Mouse (Mus musculus): Measurements from ENCODE around the gene Ino80d. TPM values are rescaled to one million over a fixed set of nuclear protein-coding genes. Genes with fewer than 3 reads are reported as not detected.
"Not testable (repeated sequence)": the region's sequence is repeated elsewhere in the genome, so short reads cannot be mapped to it uniquely, and the experiment has no call there.

Gene Ino80d
- polyA plus RNA-seq (2015; fragmentation: Nextera tagmentation; extraction: Ambion mirVana): 7.6 and 8.7 TPM in 2 replicates

DNA sequence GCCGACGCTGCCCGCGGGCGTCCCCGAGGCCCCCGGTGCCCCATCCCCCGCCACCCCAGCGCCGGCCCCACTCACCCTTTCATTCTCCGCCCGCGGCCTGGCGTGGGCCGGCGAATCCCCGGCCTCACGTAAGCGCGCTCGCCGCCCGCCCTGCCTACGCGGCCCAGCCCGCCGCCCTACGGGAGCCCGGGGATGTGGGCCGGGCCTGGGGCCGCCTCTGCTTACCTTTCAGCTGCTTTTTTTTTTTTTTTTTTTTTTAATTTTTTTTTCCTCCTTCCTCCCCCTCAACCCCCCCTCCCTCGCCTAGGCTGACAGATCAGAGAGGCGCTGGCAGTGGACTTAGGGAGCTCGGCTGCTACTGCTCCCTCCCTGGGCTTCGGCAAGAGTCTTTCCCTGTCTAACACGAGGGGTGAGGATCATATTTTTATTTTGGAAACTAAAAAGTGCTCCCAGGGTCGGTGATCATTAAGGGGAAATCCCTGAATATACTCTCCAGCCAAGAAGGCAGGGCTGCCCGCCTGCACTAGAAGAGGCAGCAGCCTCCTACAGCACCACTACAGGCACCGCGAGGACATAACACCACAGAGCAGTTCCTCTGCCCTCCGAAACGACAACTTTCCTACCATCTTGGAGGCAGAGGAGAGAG is at the start of gene Ino80d:
TSS of gene Ino80d (minus strand) at position 532 of the 646 bp plus-strand sequence.
- Histone ChIP-seq H3K36me3 (ENCODE audit: control insufficient read depth, insufficient read depth, low read length) (0 out of 2 replicates have a peak, but pooled peaks cover 3% of the 10 kb centered on the region), H3K9ac (ENCODE audit: low read depth, low read length) (peak within 1 kb of the TSS; percentile 99), H3K4me2 (ENCODE audit: low read depth, low read length) (peak within 1 kb of the TSS; percentile 81), H3K9me3 (ENCODE audit: control insufficient read depth, low read length) (no peaks in the 10 kb centered on the region), H3K4me1 (ENCODE audit: control insufficient read depth, insufficient read depth, low read length) (peaks cover 20% of the 10 kb centered on the region), H3K27me3 (replicated peaks; ENCODE audit: control insufficient read depth, insufficient read depth, low read length) (no peaks in the 10 kb centered on the region), H3K4me3 (ENCODE audit: low read length) (peak within 1 kb of the TSS; percentile 87), H3K27ac (ENCODE audit: low read length) (peak within 1 kb of the TSS; percentile 99)
- peak; percentile 87 for ATAC-seq
- WGBS: under 1% methylated on average over 36 of the region's 42 CpGs

DNA sequence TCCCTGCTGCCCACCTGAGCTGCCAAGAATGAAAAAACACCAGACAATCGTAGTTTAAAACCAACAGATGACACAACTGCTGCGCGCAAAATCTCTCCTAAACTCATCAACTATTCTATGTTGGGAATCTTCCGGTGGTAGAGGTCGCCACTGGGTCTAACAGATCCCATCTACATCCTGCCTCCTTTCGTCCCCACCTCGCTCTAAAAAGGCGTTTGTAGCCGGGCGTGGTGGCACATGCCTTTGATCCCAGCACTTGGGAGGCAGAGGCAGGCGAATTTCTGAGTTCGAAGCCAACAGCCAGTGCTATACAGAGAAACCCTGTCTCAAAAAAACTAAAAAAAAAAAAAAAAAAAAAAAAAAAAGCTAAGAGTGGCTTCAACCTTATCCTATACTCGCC is 25.8 kb upstream of the Ino80d start:
- no peak overlapping the region for H3K4me3 ChIP-seq (ENCODE audit: low read length)
- H3K36me3 ChIP-seq (ENCODE audit: control insufficient read depth, insufficient read depth, low read length): peaks cover 9% of the 10 kb centered on the region
- no peaks in the 10 kb centered on the region for H3K9me3 ChIP-seq (ENCODE audit: control insufficient read depth, low read length)
- no peaks in the 10 kb centered on the region for H3K4me1 ChIP-seq (ENCODE audit: control insufficient read depth, insufficient read depth, low read length)
- 96% methylated on average over 13 of the region's 13 CpGs for WGBS
- no peak overlapping the region for H3K9ac ChIP-seq (ENCODE audit: low read depth, low read length)
- no peak overlapping the region for H3K27ac ChIP-seq (ENCODE audit: low read length)
- no peak overlapping the region for H3K4me2 ChIP-seq (ENCODE audit: low read depth, low read length)
- no peak for ATAC-seq
- no peaks in the 10 kb centered on the region for H3K27me3 ChIP-seq (replicated peaks; ENCODE audit: control insufficient read depth, insufficient read depth, low read length)

DNA sequence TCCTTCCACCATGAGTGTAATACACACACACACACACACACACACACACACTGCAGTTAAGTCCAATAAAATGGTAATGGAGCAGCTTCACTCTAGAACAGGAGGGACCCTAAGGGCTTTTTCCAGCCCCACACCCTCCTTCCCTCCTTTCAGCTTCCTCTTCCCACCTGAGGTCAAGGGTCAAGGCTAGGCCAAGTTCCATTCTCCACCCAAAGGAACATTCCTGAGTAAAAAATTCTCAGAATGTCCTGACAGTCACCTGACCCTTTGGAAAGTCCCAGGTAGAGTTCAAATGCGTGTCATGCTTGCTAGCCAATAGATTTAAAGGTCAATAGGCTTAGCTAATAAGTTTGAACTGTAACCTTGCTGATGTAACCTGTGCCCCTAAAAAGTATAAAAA is 24.1 kb upstream of the Ino80d start:
- H3K4me1 ChIP-seq (ENCODE audit: control insufficient read depth, insufficient read depth, low read length); H3K4me3 ChIP-seq (ENCODE audit: low read length); H3K9me3 ChIP-seq (ENCODE audit: control insufficient read depth, low read length); H3K4me2 ChIP-seq (ENCODE audit: low read depth, low read length); H3K27ac ChIP-seq (ENCODE audit: low read length); H3K36me3 ChIP-seq (ENCODE audit: control insufficient read depth, insufficient read depth, low read length); H3K9ac ChIP-seq (ENCODE audit: low read depth, low read length); ATAC-seq; H3K27me3 ChIP-seq (replicated peaks; ENCODE audit: control insufficient read depth, insufficient read depth, low read length): not testable (repeated sequence)
- WGBS: 75% methylated on average over 1 of the region's 1 CpGs

GRCm38 (mm10) chr1:63137971-63138370 is 23.5 kb upstream of the Ino80d start:
- Histone ChIP-seq H3K36me3 (ENCODE audit: control insufficient read depth, insufficient read depth, low read length) (peaks cover 9% of the 10 kb centered on the region), H3K9me3 (ENCODE audit: control insufficient read depth, low read length) (no peaks in the 10 kb centered on the region), H3K4me1 (ENCODE audit: control insufficient read depth, insufficient read depth, low read length) (no peaks in the 10 kb centered on the region), H3K4me2 (ENCODE audit: low read depth, low read length) (no peak overlapping the region), H3K27ac (ENCODE audit: low read length) (no peak overlapping the region), H3K4me3 (ENCODE audit: low read length) (no peak overlapping the region), H3K9ac (ENCODE audit: low read depth, low read length) (no peak overlapping the region), H3K27me3 (replicated peaks; ENCODE audit: control insufficient read depth, insufficient read depth, low read length) (no peaks in the 10 kb centered on the region)
- ATAC-seq: no peak
- 76% methylated on average over 2 of the region's 2 CpGs for WGBS

GRCm38 (mm10) chr1:63134530-63134929 is 20.1 kb upstream of the Ino80d start:
- Histone ChIP-seq H3K27ac (ENCODE audit: low read length) (no peak overlapping the region), H3K36me3 (ENCODE audit: control insufficient read depth, insufficient read depth, low read length) (peaks cover 4% of the 10 kb centered on the region; the same call in 1 of the 2 replicates), H3K4me3 (ENCODE audit: low read length) (no peak overlapping the region), H3K9me3 (ENCODE audit: control insufficient read depth, low read length) (no peaks in the 10 kb centered on the region), H3K27me3 (replicated peaks; ENCODE audit: control insufficient read depth, insufficient read depth, low read length) (no peaks in the 10 kb centered on the region), H3K9ac (ENCODE audit: low read depth, low read length) (no peak overlapping the region), H3K4me2 (ENCODE audit: low read depth, low read length) (no peak overlapping the region), H3K4me1 (ENCODE audit: control insufficient read depth, insufficient read depth, low read length) (peaks cover 8% of the 10 kb centered on the region)
- no peak for ATAC-seq
- WGBS: 71% methylated on average over 3 of the region's 3 CpGs

DNA sequence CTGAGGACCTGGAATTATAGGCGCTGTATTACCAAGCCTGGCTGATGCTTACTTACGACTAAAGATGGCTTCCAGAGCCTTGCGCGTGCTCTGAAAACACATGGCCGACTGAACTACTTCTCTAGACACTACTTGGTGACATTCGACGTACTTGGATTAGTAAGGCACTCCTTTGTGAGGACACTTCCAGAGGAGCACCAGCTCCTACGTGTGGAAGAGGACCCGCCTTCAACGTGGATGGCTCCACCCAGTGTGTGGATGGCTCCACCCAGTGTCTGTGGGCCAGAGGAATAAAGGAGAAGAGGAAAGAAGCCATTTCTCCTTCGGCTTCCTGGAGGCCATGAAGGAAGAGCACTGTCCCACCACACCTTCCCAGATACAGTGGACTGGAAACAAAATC is 17.3 kb upstream of the Ino80d start:
- Histone ChIP-seq H3K4me1 (ENCODE audit: control insufficient read depth, insufficient read depth, low read length) (peaks cover 10% of the 10 kb centered on the region), H3K9me3 (ENCODE audit: control insufficient read depth, low read length) (no peaks in the 10 kb centered on the region), H3K4me3 (ENCODE audit: low read length) (no peak overlapping the region), H3K27me3 (replicated peaks; ENCODE audit: control insufficient read depth, insufficient read depth, low read length) (no peaks in the 10 kb centered on the region), H3K4me2 (ENCODE audit: low read depth, low read length) (no peak overlapping the region), H3K27ac (ENCODE audit: low read length) (no peak overlapping the region), H3K9ac (ENCODE audit: low read depth, low read length) (no peak overlapping the region), H3K36me3 (ENCODE audit: control insufficient read depth, insufficient read depth, low read length) (no peaks in the 10 kb centered on the region)
- no peak for ATAC-seq
- WGBS: 90% methylated on average over 11 of the region's 11 CpGs

- Histone ChIP-seq H3K4me1 (ENCODE audit: control insufficient read depth, insufficient read depth, low read length) (peaks cover 10% of the 10 kb centered on the region), H3K9ac (ENCODE audit: low read depth, low read length) (no peak overlapping the region), H3K4me3 (ENCODE audit: low read length) (no peak overlapping the region), H3K4me2 (ENCODE audit: low read depth, low read length) (no peak overlapping the region), H3K27ac (ENCODE audit: low read length) (no peak overlapping the region), H3K9me3 (ENCODE audit: control insufficient read depth, low read length) (no peaks in the 10 kb centered on the region), H3K36me3 (ENCODE audit: control insufficient read depth, insufficient read depth, low read length) (no peaks in the 10 kb centered on the region), H3K27me3 (replicated peaks; ENCODE audit: control insufficient read depth, insufficient read depth, low read length) (no peaks in the 10 kb centered on the region)
- no peak for ATAC-seq
- 80% methylated on average over 2 of the region's 2 CpGs for WGBS
Observed at GRCm38 (mm10) chr1:63130883-63131282, 16.4 kb upstream of the Ino80d start.

- Histone ChIP-seq H3K27me3 (replicated peaks; ENCODE audit: control insufficient read depth, insufficient read depth, low read length) (no peaks in the 10 kb centered on the region), H3K27ac (ENCODE audit: low read length) (peak overlapping the region; percentile 70), H3K4me2 (ENCODE audit: low read depth, low read length) (peak overlapping the region; percentile 42), H3K9me3 (ENCODE audit: control insufficient read depth, low read length) (no peaks in the 10 kb centered on the region), H3K4me1 (ENCODE audit: control insufficient read depth, insufficient read depth, low read length) (peaks cover 10% of the 10 kb centered on the region), H3K9ac (ENCODE audit: low read depth, low read length) (peak overlapping the region; percentile 26; the same call in 1 of the 2 replicates), H3K36me3 (ENCODE audit: control insufficient read depth, insufficient read depth, low read length) (peaks cover 4% of the 10 kb centered on the region; the same call in 1 of the 2 replicates), H3K4me3 (ENCODE audit: low read length) (peak overlapping the region; percentile 20)
- ATAC-seq: peak; percentile 77
- 15% methylated on average over 17 of the region's 18 CpGs for WGBS
Observed at GRCm38 (mm10) chr1:63129857-63130690, 15.6 kb upstream of the Ino80d start.

GRCm38 (mm10) chr1:63129273-63129672 is 14.8 kb upstream of the Ino80d start:
- H3K4me1 ChIP-seq (ENCODE audit: control insufficient read depth, insufficient read depth, low read length): peaks cover 10% of the 10 kb centered on the region
- H3K27ac ChIP-seq (ENCODE audit: low read length): peak overlapping the region; percentile 58
- H3K4me2 ChIP-seq (ENCODE audit: low read depth, low read length): peak overlapping the region; percentile 21; the same call in 1 of the 2 replicates
- peak overlapping the region; percentile 41; the same call in 1 of the 2 replicates for H3K9ac ChIP-seq (ENCODE audit: low read depth, low read length)
- H3K27me3 ChIP-seq (replicated peaks; ENCODE audit: control insufficient read depth, insufficient read depth, low read length): no peaks in the 10 kb centered on the region
- H3K4me3 ChIP-seq (ENCODE audit: low read length): no peak overlapping the region
- peak; percentile 61 for ATAC-seq
- WGBS: 42% methylated on average over 3 of the region's 3 CpGs
- no peaks in the 10 kb centered on the region for H3K9me3 ChIP-seq (ENCODE audit: control insufficient read depth, low read length)
- H3K36me3 ChIP-seq (ENCODE audit: control insufficient read depth, insufficient read depth, low read length): peaks cover 4% of the 10 kb centered on the region; the same call in 1 of the 2 replicates

Data from intestine, embryonic 16.5 days (tissue).